In genomic region chr4:63659086-63659485, GRCm38 (mm10) we compare ENCODE assay signal across 1 mouse cellular context.
TF ChIP-seq lines count a peak whose summit lies in the region.

No protein-coding gene starts in this region.

TF ChIP-seq in myocyte, 11 proteins besides CTCF, POLR2A, EP300 and RAD21 (continued from another document):
- TF ChIP-seq REST (IDR thresholded peaks at IDR 0.05; ENCODE audit: insufficient read depth, insufficient read length) (no peak), MYOD1 (IDR thresholded peaks at IDR 0.05; ENCODE audit: control insufficient read depth in 1 of 3, insufficient read length in 2 of 3, low read depth in 2 of 3) (no peak)
